In the genomic region with DNA sequence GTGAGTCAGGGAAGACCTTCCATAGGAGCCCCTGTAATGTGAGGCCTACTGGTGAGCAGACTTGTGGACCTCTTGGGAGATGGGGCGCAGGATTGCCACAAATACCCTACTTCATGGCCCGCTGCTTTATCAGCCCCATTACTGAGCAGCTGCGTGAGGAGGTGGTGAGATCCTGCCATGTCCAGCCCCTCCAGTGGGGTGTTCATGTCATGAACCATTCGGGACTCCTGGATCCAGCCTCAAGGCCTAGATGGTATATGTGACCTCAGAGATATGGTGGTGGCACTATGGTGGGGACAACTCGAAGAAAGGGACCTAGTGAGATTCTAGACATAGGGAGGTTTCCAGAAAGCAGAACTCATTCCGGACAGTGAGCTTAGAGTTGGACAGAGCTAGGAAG, we compare ENCODE assay signal across 26 mouse cellular contexts. TPM values are rescaled to one million over a fixed set of nuclear protein-coding genes. Genes with fewer than 3 reads are reported as not detected.
"Had no signal": no experiment of that assay in that cellular context is flagged by ENCODE, and none has a peak within 500 bp of the region (broad histone marks: within the 10 kb centered on the region; RNA-seq: fewer than 3 reads in every experiment).

No protein-coding gene starts in this region.

- H3K27me3 ChIP-seq: lung, embryonic 15.5 days; midbrain, embryonic 13.5 days; midbrain, embryonic 15.5 days had no signal

- H3K36me3 ChIP-seq: lung, embryonic 15.5 days; midbrain, embryonic 13.5 days; midbrain, embryonic 15.5 days; neural tube, embryonic 12.5 days had no signal

- H3K4me2 ChIP-seq: lung, embryonic 15.5 days; midbrain, embryonic 11.5 days; midbrain, embryonic 13.5 days; midbrain, embryonic 15.5 days; neural tube, embryonic 12.5 days had no signal

- H3K27ac ChIP-seq: lung, embryonic 15.5 days; macrophage; midbrain, embryonic 13.5 days; midbrain, embryonic 15.5 days; neural tube, embryonic 12.5 days had no signal

- H3K4me3 ChIP-seq: lung, embryonic 15.5 days; megakaryocyte, embryonic 14.5 days; midbrain, embryonic 13.5 days; midbrain, embryonic 15.5 days; neural tube, embryonic 12.5 days had no signal

- DNase-seq: liver, postnatal 0 days; lung, adult 2 months; lung, postnatal 14 days; lung, postnatal 36 days; retina, postnatal 1 day; right cerebral cortex, adult 18-20 months; right cerebral cortex, postnatal 25 days; right cerebral cortex, postnatal 4 days; spleen, adult 18-20 months; thymus, adult 2 months; thymus, postnatal 25 days; thymus, postnatal 4 days had no signal

- H3K4me1 ChIP-seq: lung, embryonic 15.5 days; megakaryocyte, embryonic 14.5 days; midbrain, embryonic 13.5 days; midbrain, embryonic 15.5 days; neural tube, embryonic 12.5 days had no signal

- ATAC-seq: liver, postnatal 0 days; lung, postnatal 0 days; midbrain, embryonic 13.5 days; midbrain, embryonic 15.5 days had no signal

- H3K9me3 ChIP-seq: lung, embryonic 15.5 days; megakaryocyte, embryonic 14.5 days; midbrain, embryonic 13.5 days; midbrain, embryonic 15.5 days; neural tube, embryonic 12.5 days had no signal

- H3K9ac ChIP-seq: liver, postnatal 0 days; lung, embryonic 15.5 days; midbrain, embryonic 13.5 days; midbrain, embryonic 15.5 days; neural tube, embryonic 12.5 days had no signal

RNA-seq across cellular contexts. Expression of gene Tex22, which starts 14.8 kb away (rescaled TPM):
- total RNA-seq: monocyte, adult 5-6 weeks had no signal
- polyA plus RNA-seq: liver, postnatal 0 days; lung, embryonic 15.5 days; lung, postnatal 0 days; macrophage; midbrain, embryonic 11.5 days; midbrain, postnatal 0 days; neural tube, embryonic 12.5 days; small intestine, adult 2 months; stomach, embryonic 14.5 days; stomach, embryonic 16.5 days; urinary bladder, adult 2 months had no signal
